Mouse (Mus musculus) layer of hippocampus, adult 8-10 months (tissue): ENCODE results near the gene Mitd1. TPM values are rescaled to one million over a fixed set of nuclear protein-coding genes. Genes with fewer than 3 reads are reported as not detected.

Source experiments
- DNase-seq, 2 experiments: peaks; one replicate each; pipeline ENCODE4 v3.0.0; 2022; ENCODE audit warnings: low spot score in 2 of 2
- total RNA-seq, 4 experiments: library from RNA; stranded (reverse); gene quantifications; 2 replicates each; pipeline ENCODE4 v1.2.4; 2022

Mitd1 gene
- total RNA-seq, 4 experiments from 2014 or later: 8.6 to 14.7 (median 12.9) TPM

DNA sequence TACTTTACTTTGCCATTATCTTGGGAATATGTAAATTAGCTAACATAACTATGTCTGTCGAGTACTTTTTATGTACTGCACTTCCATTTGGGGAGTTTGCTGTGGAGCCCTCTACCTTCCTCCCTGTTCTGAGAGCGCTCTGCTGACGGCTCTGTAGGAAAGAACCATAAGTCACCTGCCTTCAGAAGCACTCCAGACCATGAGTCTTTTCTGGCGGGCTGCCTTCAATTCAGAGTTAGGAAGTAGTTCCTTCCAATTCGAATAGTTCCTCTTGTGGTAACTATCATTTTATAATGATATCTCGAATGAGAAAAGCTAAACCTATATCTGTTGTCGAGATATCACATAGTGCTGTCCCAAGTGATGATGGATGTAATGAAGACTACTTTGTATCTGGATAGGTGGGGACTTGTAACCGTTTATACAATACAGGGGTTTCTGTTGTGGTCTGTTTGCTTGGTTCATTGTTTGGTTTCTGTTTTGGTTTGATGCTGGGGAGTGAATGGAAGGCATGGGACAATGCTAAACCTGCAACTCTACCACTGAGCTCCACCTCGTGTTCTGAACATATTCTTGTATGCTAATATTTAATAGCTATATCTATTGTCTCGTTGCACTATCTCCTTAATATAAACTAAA lies 22.4 kb downstream of the Mitd1 start:
- DNase-seq: no peak

- DNase-seq: no peak
Measured at GRCm38 (mm10) chr1:37867056-37867455, 23.2 kb downstream of the Mitd1 start.

- no peak for DNase-seq
Measured at GRCm38 (mm10) chr1:37866286-37866685, 23.9 kb downstream of the Mitd1 start, which contains the start of gene Tsga10. TSS of gene Tsga10 (minus strand) at chr1:37866429.

GRCm38 (mm10) chr1:37865401-37866215 lies 24.6 kb downstream of the Mitd1 start:
- no peak for DNase-seq

DNA sequence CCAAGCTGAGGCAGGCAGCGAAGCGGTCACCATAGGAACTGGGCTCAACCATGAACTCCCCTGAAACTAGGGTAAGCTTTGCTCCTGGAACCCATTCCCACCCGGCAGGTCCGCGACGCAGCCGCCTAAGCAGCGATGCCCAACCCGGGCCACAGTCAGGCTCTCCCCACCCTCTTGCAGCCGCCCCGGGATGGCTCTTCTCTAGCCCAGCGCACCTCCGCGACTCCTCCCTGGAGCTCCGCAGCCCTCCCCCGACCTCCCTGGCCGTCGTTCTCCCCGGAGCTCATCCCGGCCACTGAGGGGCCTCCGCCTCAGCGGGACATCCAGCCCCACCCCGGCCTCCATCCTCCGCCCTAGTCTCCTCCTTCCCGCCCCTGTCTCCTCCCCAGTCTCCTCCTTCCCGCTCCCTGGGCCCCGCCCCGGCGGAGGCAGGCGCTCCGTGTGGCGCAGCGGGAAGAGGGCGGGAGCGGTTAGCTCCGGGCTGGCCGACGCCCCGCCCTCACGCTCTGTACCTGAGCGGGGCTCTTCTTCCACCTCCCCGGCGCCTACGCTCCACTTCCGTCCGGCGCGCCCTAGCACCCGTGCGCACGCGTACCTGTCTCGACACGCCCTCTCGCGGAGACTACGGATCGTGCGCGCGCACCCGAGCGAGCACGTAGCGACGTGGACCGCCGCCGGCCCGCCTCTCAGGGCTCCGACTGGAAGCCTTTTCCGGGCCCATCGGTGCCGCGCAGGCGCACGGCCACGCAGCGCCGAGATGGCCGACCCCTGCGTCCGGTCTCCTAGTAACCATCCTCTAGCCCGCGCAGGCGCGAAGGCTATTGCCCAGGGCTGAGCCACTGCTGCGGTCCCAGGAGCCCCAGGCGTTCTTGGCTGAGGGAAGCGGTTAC lies 25.5 kb downstream of the Mitd1 start:
- DNase-seq: peak; percentile 99

DNA sequence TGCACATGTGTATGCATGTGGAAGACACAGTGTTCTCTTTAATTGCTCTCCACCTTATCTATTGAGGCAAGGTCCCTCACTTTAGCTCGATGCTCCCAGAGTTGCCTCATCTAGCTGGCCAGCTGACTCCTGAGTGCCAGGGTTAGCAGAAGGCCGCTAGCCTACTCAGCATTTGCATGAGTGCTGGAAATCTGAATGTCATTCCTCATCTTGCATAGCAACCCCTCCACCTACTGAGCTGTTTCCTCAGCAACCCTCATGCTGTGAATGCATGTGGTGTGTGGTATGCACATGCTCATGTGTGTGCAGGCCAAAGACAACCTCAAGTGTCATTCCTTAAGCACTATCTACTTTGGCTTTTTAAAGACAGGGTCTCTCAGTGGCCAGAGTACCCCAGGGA lies 39.5 kb downstream of the Mitd1 start:
- DNase-seq: no peak

DNA sequence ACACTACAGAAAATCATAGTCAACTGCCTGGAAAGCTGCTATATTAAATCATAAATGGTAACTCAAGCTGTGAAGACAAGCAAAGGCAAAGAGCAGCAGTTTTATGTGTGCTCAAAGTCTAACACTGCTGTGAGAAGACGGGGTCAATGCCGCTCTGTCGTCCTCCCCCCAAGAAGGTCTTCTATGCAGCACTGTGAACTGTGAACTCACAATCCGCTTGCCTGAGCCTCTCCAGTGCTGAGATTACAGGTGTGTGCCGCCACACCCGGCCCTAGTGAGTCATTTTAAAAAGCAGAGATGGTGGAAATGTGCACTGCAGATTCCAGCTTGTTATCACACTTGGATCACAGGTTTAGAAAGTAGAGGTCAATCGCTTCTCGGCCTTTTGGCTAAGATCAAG lies 43.3 kb downstream of the Mitd1 start:
- no peak for DNase-seq

DNA sequence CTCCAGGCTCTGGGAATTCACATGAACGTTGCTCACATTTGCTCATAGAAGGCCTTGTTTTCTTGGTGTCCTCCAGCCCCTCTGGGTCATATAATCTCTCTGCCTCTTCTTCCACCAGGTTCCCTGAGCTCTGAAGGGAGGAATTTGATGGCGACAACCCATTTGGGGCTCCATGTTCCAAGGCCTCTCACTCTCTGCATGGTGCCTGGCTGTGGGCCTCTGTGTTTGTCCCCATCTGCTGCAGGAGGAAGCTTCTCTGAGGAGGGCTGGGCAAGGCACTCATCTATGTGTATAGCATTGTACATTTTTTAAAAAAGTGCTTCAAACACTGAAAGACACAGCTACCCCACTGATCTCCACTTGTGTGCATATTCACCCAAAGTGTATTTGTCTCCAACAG lies 58.5 kb downstream of the Mitd1 start:
- DNase-seq: no peak

Other genes starting within 250 kb of the Mitd1 start
- gene 2010300C02Rik, start 170.3 kb downstream of the Mitd1 start, total RNA-seq: 100 to 1,000 TPM; 319 to 384 (median 333) TPM
- 10 to 100 TPM; 20.1 to 29.9 (median 23.7) TPM for gene Tsga10, start 24.0 kb downstream of the Mitd1 start, total RNA-seq
- gene Lipt1, start 18.7 kb downstream of the Mitd1 start, total RNA-seq: 1 to 10 TPM; 7.1 to 9.2 (median 8.6) TPM
- gene Mrpl30, start 66 bp upstream of the Mitd1 start, total RNA-seq: 100 to 1,000 TPM; 131 to 158 (median 140) TPM
- gene Lyg2, start 26.1 kb upstream of the Mitd1 start, total RNA-seq: under 1 TPM in 1 of 4 experiments, not detected in 3; 0.12 TPM
- gene Lyg1, start 67.3 kb upstream of the Mitd1 start, total RNA-seq: not detected
- 10 to 100 TPM; 59.6 to 69.7 (median 65.4) TPM for gene Txndc9, start 107.5 kb upstream of the Mitd1 start, total RNA-seq
- 10 to 100 TPM; 35.1 to 42.4 (median 41.3) TPM for gene Eif5b, start 107.6 kb upstream of the Mitd1 start, total RNA-seq
- gene Rev1, start 239.4 kb upstream of the Mitd1 start, total RNA-seq: 10 to 100 TPM; 39.3 to 45.4 (median 43.0) TPM